Mouse (Mus musculus) granulocyte monocyte progenitor cell, adult 5-6 weeks (primary cell): ENCODE results near the gene Fam161b. TPM values are rescaled to one million over a fixed set of nuclear protein-coding genes. Genes with fewer than 3 reads are reported as not detected.
"Not testable (repeated sequence)": the region's sequence is repeated elsewhere in the genome, so short reads cannot be mapped to it uniquely, and the experiment has no call there.

ENCODE experiments used
- ATAC-seq: replicated peaks from 2 replicates; pipeline ENCODE4 v1.8.0; 2016; ENCODE audit warnings: mild to moderate bottlenecking, moderate TSS enrichment, inconsistent platforms; ENCODE audit not compliant: poor library complexity, severe bottlenecking
- total RNA-seq, 2 experiments: library from RNA; stranded (forward) in 1 of 2; stranded (reverse) in 1 of 2; fragments of 200-712, 200-1000 nt in 1 of 2; fragments of >200 nt in 1 of 2; fragmentation: Nextera tagmentation in 1 of 2; gene quantifications; 2 replicates each; pipeline ENCODE4 v1.2.3; 2014 to 2017

Gene Fam161b
- total RNA-seq, 2 experiments from 2014 or later: 0.10 TPM; not detected in 1

- ATAC-seq: peak; percentile 36; the same call in 1 of the 2 replicates
Measured at GRCm38 (mm10) chr12:84384644-84385081, 23.0 kb upstream of the Fam161b start.

GRCm38 (mm10) chr12:84382369-84382768, 20.7 kb upstream of the Fam161b start:
- no peak for ATAC-seq

GRCm38 (mm10) chr12:84373831-84374481, 12.3 kb upstream of the Fam161b start:
- no peak for ATAC-seq

GRCm38 (mm10) chr12:84371647-84372046, 10.0 kb upstream of the Fam161b start:
- no peak for ATAC-seq

GRCm38 (mm10) chr12:84366971-84367370, 5.3 kb upstream of the Fam161b start:
- no peak for ATAC-seq

GRCm38 (mm10) chr12:84365137-84365536, 3.5 kb upstream of the Fam161b start:
- ATAC-seq: no peak

GRCm38 (mm10) chr12:84364291-84364690, 2.7 kb upstream of the Fam161b start:
- ATAC-seq: no peak

GRCm38 (mm10) chr12:84362872-84363271, 1.2 kb upstream of the Fam161b start:
- ATAC-seq: no peak

- not testable (repeated sequence) for ATAC-seq
Measured at GRCm38 (mm10) chr12:84358699-84359098, 2.9 kb downstream of the Fam161b start.

- ATAC-seq: peak; percentile 74
Measured at GRCm38 (mm10) chr12:84347192-84347591, 14.4 kb downstream of the Fam161b start.

- ATAC-seq: peak; percentile 97
Measured at GRCm38 (mm10) chr12:84336963-84337625, 24.5 kb downstream of the Fam161b start.

GRCm38 (mm10) chr12:84327111-84327512, 34.5 kb downstream of the Fam161b start:
- ATAC-seq: no peak

- peak; percentile 89 for ATAC-seq
Measured at GRCm38 (mm10) chr12:84316721-84317621, 44.7 kb downstream of the Fam161b start, which contains the start of gene Zfp410. Gene Zfp410 (plus strand): TSS chr12:84316852.

GRCm38 (mm10) chr12:84316006-84316405, 45.6 kb downstream of the Fam161b start:
- ATAC-seq: no peak

- no peak for ATAC-seq
Measured at GRCm38 (mm10) chr12:84311306-84311705, 50.3 kb downstream of the Fam161b start.

GRCm38 (mm10) chr12:84304554-84304953, 57.1 kb downstream of the Fam161b start:
- no peak for ATAC-seq

GRCm38 (mm10) chr12:84304101-84304500, 57.5 kb downstream of the Fam161b start:
- no peak for ATAC-seq

- no peak for ATAC-seq
Measured at GRCm38 (mm10) chr12:84299265-84299664, 62.4 kb downstream of the Fam161b start.

GRCm38 (mm10) chr12:84297851-84298250, 63.8 kb downstream of the Fam161b start:
- no peak for ATAC-seq
